Mouse (Mus musculus): ENCODE data around the gene Fastk.

DNA sequence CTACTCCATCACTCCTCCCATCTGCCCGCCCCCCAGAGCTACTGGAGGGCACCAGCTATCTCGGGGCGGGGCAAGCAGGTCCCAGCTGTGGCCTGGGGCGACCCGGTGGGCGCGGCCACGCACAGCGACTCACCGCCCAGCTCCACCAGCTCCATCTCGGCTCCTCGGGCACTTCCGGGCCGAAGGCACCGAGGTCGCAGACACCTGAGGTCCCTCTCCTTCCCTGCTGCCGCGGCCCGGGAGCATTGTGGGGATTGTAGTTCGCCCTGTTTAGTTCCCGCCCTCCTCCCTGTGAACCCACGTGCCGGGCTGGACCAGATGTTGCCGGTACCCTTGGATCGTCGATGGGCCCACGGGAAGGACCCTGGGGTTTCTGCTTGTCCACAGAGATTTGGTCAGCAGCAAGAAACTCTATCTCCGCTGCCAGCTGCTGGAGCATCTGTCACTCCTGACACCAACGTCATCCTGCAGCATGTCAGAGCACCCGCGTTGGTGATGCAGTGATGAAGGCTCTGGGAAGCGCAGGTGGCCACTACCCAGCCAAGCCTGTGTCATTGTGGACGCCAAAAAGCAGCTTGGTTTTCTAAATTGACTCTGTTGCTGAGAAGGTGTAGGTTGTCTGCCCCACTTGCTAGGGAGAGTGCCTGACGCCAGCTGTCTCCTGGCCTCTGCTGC, 2.7 kb upstream of the Fastk start, which contains the start of gene Tmub1:
- no peak for TF ChIP-seq CTCF (IDR thresholded peaks at IDR 0.05; ENCODE audit: low read depth, low read length)
- TF ChIP-seq TAL1 (conservative IDR thresholded peaks at IDR 0.05; ENCODE audit: low read depth, low read length): no peak; the same call in 1 of the 2 replicates
- no peak for TF ChIP-seq GATA1 (IDR thresholded peaks at IDR 0.05; ENCODE audit: borderline replicate concordance, low read length)
- no peak for TF ChIP-seq POLR2AphosphoS5 (IDR thresholded peaks at IDR 0.05; ENCODE audit: insufficient replicate concordance, low read depth, low read length)
- TF ChIP-seq GATA2 (IDR thresholded peaks at IDR 0.05; ENCODE audit: borderline replicate concordance, low read depth, low read length): no peak

Measured in G1E (cell line).